Mouse (Mus musculus): ENCODE measurements around the gene Cldn20. TPM values are rescaled to one million over a fixed set of nuclear protein-coding genes. Genes with fewer than 3 reads are reported as not detected.

The Cldn20 gene
- total RNA-seq, 4 experiments from 2014 or later, result 0.45 to 0.77 TPM; not detected in 2

DNA sequence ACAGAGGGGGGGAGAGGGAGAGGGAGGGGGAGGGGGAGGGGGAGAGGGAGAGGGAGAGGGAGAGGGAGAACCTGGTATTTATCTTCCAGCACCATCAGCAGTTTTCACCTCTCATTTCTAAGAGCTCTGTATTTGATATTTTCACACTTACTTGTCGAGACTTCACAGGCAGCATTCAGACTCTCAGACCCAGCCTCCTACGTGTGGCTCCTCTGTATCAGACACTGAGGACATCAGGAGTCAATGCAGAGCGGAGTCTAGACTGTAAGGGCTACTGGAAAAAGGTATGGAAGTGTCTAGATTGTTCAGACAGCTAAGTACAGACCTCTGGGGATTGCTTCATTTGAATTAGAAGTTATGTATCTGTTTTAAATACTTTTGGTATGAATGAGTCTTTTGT lies 2.8 kb upstream of the Cldn20 start:
- DNase-seq, result no peak

DNA sequence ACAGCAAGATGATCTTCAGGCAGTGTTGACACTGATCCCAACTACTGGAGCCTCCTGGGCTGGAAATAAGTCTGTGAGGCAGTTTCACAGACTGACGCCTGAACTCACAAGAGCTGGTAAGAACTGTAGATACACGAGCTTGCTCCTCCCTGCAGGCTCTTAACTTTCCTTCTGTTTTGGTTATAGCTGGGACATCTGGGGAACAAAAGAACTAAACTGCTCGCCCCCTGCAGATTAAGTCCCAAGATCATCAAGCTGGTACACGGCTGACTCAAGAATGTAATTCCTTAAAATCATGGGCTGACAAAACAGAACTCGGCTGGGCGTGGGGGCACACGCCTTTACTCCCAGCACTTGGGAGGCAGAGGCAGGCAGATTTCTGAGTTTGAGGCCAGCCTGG lies 1.8 kb upstream of the Cldn20 start:
- no peak for DNase-seq

DNA sequence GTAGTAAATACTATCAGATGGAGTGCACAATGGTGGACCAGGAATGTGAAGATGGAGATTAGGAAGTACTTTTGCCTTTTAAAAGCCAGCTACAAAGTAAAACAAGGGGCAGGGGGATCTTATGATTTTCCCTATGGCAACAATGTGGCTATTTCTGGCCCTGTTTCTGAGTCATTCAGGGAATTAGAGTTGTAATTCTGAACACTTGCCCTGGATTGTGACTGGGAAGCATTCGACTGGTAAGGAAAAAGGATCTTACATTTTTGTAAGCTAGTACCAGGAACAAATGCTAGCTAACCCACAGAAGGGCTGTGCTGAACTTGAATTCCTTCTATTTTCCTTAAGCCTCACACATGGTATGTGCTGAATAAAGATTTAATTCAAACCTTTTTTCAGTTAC lies 713 bp upstream of the Cldn20 start:
- no peak for DNase-seq

DNA sequence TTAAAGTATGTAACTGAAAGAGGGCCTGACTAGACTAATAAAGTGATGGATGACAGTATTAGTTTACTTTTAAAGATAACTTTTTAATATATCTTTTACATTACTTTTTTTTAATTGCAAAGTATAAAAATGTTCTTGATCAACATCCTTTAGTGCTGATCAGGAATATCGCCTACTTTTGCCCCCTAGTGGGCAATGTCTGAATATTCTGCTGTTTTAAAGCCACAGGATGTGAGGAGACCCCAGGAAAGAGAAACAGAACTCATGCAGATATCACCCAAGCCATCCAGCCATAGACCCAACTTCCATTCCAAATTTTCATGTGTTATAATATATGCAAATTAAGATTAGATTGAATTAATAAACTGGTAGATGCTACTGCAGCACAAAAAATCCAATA lies 1.1 kb downstream of the Cldn20 start:
- no peak for DNase-seq

DNA sequence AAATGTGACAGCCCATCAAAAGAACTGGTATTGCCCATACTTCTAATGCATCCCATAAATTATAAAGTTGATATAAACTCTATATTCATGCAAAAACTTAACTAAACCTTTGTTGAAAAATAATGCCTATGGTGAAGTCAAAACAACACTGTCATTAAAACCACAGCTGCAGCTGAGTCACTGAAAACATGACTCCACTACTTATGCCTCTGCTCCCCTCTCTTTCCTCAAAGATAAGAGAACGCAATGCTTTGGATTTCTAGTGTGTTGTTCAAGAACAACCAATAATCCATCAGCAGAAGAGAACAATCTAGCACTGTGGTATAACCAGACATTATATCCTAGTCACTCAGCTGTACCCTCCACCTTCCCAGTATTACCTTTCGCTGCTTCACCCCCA lies 8.0 kb downstream of the Cldn20 start:
- DNase-seq, result no peak

DNA sequence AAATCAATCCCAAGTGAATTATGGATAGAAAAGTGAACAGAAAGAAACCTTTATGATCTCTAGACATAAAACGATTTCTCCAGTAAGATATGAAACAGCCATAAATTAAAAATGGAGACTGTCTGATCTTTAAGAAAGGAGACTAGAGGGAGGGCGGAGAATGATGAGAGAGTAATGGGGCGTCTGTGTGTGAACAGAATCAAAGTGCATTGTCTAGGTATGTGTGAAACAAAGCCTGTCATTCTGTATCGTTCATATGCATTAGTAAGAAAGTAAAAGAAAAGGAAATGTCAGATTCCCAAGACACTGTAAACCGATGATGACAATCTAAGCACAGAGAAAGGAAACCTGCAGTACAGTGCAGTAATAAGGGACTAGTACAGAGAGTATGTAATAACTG lies 8.7 kb downstream of the Cldn20 start:
- no peak for DNase-seq

DNA sequence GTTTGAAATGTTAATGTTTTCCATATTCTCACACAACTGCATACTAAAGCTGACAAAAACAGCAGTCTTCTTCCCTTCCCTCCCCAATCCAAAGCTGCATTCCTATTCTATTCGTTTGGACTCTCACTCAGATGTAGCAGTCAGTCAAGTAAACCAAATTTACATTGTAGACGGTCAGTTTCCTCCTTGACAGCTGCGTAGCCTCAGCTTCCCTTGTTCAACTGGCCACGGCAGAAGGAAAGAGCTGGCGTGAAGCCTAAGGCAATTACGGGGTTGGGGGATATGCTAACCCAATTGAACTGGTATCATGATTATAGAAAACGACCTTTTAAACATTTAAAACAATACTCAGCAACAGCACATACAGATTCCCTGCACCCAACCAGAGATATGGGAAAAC lies 15.4 kb downstream of the Cldn20 start:
- DNase-seq, result no peak

DNA sequence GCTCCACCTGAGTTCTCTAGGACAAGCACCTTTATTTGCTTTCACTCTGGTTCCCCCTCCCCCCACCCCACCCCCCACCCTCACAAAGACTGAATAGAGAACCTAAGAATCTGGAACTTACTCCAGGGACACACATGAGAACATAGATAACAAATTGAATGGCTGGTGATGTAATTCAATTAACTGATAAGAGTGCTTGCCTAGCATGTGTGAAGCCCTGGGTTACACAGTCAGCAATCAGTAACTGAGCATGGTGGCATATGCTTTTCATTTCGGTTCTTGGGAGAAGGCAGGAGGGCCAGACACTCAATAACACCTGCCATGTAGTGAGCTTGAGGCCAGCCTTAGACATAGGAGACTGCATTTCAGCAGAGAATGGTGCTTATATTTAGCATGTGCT lies 23.9 kb downstream of the Cldn20 start:
- DNase-seq, result no peak

DNA sequence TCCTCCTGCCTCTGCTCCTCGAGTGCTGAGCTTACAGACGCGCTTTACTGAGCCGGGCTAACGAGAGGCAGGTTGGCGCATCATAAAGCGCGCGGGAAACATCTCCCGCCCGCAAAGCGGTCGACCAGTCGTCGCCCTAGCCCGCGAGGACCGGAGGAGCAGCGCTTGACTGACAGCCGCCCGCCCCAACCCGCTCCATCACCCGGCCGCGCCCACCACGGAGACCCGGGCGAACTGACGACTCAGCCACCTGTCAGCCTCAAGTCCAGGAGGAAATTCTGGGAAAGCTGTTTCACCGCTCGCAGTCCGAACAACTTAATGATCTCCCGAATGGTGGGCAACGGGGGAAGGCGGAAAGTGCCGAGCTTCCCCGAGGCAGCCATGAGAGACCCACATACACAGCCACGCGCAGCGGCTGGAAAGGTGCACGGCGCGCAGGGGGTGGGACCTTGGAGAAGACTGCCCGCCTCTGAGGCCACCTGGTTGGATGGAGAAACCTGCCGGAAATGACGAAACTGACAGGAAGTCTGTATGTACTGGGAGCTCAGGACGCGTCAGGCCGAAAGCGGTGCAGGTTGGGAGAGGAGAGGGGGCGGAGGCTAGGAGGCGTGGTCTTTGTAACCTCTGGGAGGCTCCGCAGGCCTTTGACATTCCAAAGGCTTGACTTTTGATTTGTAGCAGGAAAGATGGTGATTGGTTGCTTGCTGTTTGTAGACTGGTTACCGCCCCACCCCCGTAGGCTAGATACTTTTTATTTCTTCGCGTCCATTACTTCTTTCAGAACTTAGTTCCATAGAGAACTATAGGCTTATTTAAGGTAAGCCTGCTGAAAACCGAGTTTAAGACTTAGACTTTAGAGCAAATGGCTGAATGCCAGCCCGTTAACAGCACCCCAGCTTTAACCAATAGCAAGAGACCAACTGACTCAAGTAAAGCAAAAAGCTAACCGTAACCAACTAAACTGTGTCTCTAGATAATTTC lies 25.3 kb downstream of the Cldn20 start, which contains the start of gene Tfb1m:
Tfb1m (minus strand) TSS at position 451 of the 981 bp plus-strand sequence.
- DNase-seq, result peak; percentile 99

DNA sequence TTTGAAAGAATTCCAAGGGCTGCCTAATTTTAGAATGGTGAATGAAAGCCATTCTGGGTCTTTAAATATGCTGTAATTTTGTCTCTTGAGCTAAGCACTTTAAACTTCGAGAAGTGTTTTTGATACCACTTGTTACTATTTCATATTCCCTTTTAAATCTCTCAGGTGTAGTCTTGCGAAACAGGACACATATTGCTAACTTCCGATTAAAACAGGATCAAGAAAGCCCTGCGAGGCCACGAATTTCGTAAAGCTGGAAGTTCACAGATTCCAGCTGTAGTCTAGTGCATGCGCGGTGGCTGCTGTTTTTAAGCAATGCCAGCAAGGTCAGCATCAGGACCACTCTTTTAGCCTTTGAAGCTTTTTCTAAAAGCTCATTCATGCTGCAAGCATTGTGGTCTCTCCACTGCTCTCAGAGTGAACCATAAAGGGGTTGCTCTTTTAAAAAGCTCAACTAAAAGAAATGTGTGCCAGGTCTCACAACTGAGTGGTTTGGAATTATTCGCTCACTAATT lies 26.1 kb downstream of the Cldn20 start:
- DNase-seq, result no peak

DNA sequence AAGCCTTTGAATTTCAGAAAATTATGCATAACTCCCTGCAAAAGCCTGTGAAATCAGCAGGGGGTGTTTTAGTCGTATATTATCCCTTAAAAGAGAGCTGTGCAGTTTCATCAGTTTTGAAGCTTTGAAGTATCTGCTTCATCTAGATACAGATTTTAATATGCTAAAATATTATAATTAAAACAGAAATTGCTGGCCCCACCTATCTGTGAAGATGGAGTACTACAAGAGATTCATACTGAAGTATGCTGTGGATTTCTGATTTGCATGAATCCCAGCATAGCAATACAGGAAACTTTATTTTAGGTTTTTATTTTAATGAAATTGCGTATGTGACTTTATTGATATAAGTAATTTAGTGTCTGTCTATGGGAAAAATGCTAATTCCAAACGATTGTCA lies 28.2 kb downstream of the Cldn20 start:
- no peak for DNase-seq

DNA sequence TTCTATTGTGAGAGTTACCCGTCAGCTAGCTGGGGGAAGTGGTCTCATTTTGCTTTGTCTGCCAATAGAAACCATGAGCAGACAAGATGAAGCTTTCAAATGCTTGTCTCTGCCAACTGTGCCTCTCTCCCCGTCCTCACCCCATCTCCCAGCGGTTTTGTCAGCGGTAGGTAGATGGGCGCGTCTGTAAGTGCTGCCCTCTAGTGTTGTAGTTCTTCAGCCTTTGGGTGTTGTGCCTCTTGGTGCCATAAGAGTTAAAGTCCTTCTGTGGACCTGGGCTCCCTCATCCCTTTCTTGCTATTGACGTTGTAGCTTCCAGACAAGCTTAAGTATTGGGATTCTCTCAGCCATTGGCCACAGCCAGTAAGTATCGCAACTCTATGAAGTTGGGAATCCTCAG lies 30.1 kb downstream of the Cldn20 start:
- no peak for DNase-seq

DNA sequence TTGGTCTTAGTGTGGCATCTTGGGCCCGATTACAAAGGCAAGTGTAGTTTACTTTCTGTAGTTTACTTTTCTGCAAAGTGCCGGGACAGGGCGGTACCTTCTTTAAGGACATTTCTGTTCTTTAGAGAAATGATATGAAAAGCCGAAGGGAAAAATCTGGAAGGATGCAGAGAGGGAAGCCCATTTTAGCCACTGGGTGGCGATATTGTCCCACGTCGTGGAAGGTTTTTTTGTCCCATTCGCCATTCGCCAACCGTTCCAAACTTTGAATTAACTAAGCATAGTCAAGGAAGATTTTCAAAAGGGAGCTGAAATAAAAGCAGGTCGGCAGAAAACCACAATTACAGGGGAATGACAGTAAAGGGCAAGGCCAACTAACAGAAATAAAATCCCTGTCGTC lies 38.5 kb downstream of the Cldn20 start:
- peak; percentile 64 for DNase-seq

Other genes starting within 250 kb of the Cldn20 start
- gene Tiam2, start 206.0 kb upstream of the Cldn20 start, total RNA-seq (2022), result 10 to 100 TPM; 17.3 to 46.1 (median 32.0) TPM
- 10 to 100 TPM; 12.3 to 14.2 (median 13.2) TPM for gene Tfb1m, start 25.2 kb downstream of the Cldn20 start, total RNA-seq (2022)
- not detected for gene Nox3, start 163.7 kb downstream of the Cldn20 start, total RNA-seq (2022)